Mouse (Mus musculus) yolk sac, embryonic 10.5 days (tissue): Measurements from ENCODE around the gene Gpr152.

Experiments used
- DNase-seq: peaks from one replicate; pipeline ENCODE4 v3.0.0-alpha.2; 2017; ENCODE audit warnings: low spot score

The Gpr152 gene

DNA sequence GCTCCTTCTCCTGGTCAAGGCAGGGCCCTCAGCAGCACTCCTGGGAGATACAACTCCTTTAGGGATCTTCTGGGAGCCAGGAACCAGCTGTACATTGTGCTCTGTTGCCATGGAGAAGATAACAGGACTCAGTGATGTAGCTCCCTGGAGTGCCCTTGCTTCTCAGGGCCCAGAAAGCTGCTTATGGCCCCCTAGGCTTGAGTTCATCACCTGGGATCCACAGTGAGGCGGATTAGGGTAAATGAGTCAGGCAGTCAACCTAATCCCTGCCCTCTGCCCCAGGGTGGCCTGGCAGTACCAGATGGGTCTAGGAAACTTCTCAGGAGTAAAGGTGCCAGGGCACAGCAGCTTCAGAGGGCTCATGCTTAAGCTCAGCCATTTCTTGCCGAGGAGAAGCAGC, at the start of gene Gpr152:
TSS of gene Gpr152 (plus strand) at position 342 of the 400 bp plus-strand sequence.
- no peak for DNase-seq

DNA sequence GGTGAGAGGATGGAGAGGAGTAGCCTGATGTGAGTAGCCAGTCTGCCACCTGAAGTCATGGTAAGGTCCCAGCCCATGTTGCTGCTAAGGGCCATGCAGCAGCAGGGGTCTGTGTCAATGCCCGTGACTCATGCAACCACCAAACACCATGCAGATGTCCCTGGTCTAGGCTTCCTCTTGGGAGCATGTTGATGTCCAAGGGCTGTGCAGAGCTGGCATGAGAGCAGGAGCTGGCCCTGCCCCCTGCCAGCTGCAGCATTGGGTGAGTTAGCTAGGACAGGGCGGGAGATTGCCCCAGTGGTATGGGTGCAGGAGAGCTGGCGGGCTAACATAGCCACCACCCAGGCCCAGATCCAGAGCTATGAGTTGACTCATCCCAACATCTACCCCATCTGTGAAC, 49.1 kb upstream of the Gpr152 start:
- DNase-seq = no peak

DNA sequence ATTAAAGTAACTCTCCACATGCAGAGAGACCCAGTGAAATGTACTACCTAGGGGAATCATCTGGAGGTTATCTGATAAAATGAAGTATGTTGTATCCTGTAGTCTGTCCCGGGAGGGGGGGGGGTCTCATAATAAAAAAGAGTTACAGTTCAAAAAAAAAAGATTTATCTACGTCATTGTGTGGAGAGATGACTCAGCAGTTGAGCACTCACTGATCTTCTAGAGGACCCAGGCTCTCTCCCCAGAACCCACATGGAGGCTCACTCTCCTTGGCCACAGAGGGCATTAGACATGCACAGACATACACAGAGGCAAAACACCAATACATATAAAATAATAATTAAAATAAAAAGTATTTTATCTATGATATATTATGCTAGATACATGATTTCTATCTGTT, 48.2 kb upstream of the Gpr152 start:
- DNase-seq = no peak

DNA sequence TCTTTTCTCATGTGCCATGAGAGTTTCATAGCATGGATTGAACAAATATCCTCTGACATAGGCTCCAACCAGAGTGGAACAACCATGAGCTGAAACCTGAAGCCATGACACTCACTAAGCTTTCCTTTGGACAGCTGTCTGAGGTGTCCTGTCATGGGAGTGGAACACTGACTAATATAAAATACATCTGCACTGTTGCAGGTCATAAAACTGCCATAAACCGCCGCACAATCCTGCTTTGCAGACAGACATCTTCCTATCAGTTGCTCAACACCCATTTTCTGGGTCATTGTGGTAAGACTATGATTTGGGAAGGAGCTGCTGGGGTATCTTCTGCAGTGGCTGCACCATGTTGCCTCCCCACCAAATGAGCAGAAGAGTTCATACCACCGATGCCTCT, 46.8 kb upstream of the Gpr152 start:
- no peak for DNase-seq

DNA sequence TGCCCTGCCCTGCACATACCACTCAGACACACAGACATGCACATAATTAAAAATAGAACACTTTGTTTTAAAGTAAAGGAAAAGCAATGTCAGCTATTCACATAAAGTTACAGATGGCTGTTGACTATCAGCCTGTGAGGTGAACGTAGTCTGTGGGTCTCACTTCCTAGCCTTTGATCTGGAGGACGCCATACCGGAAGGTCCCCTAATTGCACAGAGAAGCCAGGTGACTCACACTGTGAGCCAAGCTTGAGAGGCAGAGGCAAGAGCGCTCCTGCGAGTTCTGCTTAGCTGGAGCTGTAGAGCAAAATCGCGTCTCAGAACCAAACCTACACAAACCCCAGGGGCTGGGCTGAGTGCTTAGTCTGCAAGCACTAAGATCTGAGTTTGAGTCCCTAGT, 45.8 kb upstream of the Gpr152 start:
- no peak for DNase-seq

DNA sequence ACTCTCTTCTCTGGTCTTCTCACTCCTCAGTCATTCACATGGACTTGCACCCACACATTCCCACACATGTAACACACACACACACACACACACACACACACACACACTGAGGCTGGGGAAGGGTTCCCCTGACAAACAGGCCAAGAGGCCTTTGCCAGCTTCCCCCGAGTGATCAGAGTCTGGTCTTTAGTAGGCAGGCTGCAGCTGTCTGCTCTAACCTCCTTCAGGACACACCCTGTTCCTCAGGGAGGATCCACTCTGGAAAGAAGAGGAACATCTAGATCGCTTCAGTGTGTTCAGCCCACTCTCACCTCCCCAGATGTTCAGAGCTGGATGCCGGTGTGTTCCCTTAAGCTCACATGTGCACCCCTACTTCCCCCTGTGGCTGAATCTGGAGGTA, 45.2 kb upstream of the Gpr152 start:
- no peak for DNase-seq

DNA sequence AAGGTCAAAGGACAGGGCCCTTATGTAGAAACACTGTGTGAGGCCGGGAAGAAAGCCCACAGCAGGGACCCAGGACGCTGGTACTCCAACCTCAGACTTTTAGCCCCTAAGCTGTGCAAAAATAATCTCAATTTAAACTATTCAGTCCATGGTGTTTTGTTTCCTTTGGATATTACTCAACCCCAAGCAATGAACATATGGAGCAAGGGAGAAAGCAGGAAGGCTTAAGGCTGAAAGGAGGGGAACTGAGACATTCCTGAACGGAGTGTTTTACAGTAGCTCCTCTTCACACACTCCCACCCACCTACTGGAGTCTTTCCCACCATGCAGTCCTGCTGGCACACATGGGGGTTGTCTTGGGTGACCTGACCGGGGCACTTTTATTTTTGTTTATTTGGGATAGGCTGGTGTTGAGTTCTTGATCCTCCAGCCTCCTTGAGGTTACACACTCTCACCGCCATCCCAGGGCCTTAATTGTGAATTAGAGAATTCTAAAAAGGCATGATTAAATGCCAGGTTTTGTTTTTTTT, 44.7 kb upstream of the Gpr152 start:
- no peak for DNase-seq

DNA sequence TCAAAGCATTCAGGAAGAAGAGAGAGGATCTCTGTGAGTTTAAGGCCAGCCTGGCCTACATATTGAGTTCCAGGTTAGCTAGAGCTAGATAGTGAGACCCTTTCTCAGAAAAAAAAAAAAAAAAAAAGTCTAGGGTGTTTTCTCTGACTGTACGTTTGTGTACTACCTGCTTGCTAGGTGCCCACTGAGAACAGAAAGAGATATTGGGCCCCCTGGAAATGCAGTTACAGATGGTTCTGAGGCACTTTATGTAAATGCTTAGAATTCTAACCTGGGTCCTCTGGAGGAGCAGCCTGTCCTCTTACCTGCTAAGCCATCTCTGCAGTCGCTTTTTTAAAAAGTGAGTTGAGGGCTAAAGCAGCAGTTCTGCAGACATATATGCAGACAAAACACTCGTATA, 43.8 kb upstream of the Gpr152 start:
- no peak for DNase-seq

DNA sequence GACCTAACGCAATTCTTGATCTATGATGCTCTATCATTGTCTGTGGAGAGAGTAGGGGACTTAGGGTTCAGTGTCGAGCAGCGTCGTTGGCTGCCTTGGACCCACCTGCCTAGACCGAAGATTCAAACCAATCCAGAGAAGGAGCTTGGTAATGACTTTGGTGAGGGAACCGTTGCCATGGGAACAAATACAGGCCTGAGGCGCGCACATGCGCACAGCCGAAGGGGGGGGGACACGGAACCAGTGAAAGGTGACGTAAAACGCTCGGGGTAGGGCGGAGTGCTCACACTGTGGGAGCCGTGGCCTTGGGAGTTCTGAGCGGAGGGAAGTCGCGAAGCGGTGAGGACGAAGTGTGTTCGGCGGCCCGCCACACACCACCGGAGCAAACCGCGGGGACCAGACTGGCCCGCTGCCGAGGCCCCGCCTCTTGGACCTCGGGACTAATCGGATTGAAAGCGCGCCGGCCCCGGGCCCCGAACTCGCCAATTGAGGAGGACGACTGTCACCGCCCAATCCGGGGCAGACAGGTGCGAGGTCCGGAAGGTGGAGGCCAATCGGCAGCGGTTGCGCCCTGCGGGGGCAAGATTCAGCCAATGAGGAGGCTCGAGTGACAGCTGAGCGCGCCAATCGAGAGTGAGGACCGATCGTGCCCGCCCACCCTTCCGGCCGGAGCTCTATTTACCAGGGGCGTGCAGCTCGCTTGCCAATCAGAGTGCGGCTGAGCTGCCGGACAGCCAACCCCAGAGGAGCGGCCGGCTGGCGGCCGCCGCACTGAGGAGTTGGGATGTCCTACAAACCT, 42.7 kb upstream of the Gpr152 start, which contains the start of gene Cdk2ap2:
TSS of gene Cdk2ap2 (plus strand) at position 541 of the 799 bp plus-strand sequence.
- peak; percentile 100 for DNase-seq

DNA sequence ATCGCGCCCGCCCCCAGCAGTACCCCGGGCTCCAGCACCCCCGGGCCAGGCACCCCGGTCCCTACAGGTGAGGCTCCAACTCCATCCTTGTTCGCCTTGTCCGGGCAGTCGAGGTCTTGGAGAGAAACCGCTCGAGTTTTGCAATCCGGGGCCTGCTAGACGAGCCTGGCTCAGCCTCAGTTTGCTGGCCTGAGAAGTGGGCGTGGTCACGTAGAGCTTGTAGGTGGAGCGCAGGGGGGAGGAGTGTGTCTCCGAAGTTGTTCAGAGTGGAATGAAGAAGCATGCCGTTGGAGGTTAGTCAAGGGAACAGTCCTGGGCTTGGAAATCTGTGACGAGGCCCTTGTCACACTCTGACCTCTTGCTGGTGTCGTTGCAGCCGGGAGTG, 42.2 kb upstream of the Gpr152 start:
- peak; percentile 92 for DNase-seq

DNA sequence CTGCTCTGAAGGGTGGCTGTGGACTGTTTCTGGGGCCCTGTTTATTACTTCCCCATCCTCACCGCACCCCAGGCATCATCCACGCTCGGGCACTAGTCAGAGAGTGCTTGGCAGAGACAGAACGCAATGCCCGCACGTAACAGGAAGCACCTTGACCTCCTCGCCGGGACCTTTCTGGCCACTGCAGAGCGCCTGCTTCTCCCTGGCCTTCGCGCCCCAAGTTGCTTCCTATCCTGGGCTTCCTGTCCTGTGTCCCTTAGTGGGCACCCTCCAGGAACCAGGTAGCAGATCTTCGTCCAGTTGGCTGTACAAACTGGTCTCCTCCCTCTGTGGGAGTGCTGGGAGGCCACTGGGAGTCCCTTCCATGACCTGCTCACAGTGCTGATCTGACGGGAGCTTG, 41.2 kb upstream of the Gpr152 start:
- DNase-seq = no peak

DNA sequence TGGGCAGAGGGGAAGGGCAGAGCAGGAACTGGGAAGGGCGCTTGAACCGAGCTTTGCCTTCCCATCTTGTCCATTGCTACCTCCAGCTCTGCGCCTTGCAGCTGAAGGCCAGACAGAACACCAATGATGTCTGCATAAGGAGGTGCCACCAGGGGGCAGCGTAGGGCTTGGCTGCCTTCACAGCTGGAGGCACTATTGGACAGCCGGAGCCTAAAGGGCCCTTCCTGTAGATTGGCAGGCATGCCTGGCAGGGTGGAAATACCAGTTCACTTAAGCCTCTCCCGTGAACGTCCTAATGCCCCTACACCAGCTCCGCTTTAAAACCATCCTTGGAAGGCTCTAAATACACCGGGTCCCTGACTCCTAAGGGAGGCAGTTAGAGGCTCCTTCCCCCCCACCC, 40.5 kb upstream of the Gpr152 start:
- peak; percentile 80 for DNase-seq

DNA sequence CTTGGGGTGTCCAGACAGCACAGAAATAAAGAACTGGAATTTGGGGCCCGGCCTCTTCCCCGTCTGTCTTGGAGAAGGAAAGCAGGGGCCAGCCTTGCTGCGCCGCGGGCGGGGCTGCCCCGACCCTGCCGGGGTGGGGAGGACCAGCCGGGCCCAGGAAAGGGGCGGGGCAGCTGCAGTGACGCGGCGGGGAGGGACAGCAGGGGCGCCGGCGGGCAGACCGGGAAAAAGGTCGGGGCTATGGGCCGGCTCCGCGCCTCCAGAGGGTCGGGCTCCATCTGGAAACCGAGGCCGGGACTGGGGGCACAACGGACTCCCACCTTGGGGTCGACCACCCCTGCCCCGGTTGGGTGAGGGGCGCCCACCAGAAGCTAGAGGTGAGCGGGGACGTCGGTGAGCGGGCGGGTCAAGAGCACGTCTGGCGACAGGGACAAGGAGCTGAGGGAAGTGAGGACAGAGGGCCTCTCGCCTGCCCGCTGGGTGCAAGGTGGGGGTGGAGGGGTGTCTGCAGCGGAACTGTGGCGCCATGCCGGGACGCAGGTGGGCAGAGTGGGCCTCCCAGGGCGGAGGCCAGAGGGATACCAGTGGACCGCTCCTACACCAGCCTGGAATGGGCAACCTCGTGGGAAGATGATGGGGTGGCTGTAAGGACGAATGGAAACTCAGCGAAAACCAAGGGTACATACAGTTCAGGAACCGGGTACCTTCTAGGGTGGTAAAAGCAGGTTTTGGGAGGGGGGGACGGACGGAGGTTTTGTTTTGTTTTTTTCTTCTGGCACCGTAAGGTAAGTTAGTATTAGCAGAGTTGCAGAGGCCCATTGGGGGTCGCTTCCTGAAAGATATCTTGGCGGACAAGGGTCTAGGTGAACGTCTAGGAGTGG, 39.5 kb upstream of the Gpr152 start, which contains the start of gene Pitpnm1:
TSS of gene Pitpnm1 (plus strand) at position 162 of the 881 bp plus-strand sequence.
- DNase-seq = peak; percentile 73

DNA sequence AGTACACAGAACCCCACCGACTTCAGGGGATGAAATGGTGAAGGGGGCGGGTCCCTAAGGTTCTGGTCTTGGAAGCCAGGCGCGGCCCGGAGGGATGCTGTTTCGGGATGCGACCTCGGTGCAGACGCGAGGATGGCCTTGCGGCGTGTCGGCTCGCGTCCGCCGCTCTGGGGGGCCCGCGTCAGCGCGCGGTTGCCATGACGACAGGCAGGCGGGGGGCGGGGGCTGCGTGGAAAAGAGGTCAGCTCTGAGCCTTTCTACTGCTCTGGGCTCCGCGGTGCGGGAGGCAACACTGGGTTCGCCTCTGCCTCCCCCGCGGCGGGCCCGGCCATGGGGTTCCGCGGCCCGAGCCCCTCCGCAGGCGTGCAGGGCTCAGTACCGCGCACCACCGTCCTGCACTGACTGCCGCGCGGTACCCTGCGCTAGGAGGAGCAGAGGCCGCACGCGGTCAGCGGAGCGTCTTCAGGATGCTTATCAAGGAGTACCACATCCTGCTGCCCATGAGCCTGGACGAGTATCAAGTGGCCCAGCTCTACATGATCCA, 38.8 kb upstream of the Gpr152 start:
- DNase-seq = no peak

DNA sequence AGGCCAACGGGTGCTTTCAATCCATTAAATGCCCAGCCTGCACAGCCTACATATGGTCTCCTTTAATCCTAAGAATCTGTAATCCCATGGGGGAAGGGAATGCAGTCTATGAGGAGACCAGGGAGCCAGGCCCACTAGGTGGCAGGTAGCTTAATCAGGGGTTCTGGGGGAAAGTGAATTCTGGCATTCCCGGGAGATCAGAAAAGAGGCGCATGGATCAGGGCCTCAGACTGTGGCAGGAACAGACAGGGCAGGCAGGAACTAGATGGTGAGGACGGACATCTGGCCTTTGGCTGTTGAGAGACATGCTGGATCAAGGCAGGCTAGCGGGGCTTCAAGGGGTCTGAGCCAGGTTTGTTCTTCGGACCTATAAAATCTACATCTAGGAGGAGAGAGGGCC, 38.1 kb upstream of the Gpr152 start:
- no peak for DNase-seq

DNA sequence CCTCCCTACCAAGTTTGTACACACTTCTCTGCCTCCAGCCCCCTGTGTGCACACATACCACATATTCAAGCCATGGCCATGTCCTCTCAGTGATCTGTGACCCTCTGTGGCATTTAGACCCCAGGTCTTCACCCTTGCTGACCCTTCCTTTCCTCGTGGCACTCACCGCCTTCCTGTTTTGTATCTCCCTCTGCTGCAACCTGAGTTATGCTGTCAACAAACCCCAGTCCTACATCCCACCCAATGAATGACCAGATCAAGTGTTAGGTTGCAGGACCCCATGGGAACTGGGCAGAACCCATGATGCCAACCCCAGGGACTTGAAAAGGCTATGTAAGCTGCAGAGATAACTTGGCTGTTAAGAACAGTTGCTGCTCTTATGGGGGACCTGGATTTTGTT, 37.5 kb upstream of the Gpr152 start:
- no peak for DNase-seq

DNA sequence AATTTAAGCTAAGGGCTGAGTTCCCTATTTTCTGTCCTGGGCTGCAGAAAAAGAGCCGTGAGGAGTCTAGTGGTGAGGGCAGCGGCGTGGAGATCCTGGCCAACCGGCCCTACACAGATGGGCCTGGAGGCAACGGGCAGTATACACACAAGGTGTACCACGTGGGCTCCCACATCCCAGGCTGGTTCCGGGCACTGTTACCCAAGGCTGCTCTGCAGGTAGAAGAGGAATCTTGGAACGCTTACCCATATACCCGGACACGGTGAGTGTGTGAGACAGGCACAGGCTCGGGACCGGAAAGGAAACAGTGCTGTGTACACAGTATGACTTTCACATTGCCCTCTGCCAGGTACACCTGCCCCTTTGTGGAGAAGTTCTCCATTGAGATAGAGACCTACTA, 37.0 kb upstream of the Gpr152 start:
- DNase-seq = no peak

DNA sequence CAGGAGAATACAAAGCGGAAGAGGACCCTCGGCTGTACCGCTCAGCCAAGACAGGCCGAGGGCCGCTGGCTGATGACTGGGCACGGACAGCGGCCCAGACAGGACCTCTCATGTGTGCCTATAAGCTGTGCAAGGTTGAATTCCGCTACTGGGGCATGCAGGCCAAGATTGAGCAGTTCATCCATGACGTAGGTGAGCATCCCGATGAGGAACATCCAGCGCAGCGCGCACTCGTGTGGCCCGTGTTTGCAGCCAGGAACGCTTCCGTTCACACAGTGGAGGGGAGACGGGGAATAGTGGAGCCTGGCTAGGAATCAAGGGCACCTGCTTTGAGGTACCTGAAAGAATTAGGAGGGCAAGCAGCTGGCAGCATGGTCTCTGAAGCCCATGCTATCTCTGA, 36.3 kb upstream of the Gpr152 start:
- no peak for DNase-seq

DNA sequence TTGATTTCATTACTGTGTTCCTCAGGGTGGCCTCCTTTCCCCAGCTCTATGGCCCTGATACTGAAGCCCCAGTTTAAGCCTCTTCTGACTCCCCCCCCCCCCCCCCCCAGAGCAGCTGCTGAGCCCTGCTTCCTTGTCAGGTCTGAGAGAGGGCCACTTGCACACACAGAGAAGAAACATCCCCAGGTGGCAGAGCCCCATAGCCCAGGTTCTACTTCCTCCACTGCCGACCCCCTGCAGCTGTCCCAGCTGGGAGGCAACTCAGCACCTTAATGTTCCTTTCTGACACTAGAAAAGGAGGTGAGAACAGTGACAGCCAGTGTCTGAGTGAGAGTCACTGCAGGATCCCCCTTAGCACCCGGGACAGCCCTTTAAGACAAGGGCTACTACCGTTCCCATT, 35.8 kb upstream of the Gpr152 start:
- no peak for DNase-seq

DNA sequence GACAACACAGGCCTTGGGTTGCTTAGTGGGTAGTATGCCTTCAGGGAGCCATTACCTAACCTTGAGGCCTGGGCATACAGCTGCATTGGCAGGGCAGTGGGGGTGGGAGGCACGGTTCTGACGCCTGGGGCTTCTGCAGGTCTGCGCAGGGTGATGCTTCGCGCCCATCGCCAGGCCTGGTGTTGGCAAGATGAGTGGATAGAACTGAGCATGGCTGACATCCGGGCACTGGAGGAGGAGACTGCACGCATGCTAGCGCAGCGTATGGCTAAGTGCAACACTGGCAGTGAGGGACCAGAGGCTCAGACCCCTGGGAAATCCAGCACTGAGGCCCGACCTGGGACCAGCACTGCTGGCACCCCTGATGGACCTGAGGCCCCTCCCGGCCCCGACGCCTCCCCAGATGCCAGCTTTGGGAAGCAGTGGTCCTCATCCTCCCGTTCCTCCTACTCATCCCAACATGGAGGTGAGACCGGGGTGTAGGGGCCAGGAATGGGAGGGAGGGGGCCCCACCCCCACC, 34.9 kb upstream of the Gpr152 start:
- no peak for DNase-seq

DNA sequence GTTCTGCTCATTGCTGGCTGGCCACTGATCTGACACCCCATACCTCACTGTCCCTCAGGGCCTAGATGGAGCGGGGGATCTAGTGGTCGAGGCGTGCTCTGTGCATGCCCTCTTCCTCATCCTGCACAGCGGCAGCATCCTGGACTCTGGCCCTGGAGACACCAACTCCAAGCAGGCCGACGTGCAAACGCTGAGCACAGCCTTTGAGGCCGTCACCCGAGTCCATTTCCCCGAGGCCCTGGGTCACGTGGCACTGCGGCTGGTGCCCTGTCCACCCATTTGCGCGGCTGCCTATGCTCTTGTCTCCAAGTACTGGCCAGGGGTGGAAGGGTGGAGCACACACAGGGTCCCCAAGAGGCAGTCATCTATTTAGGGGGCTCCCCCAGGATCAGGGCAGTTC, 32.9 kb upstream of the Gpr152 start:
- no peak for DNase-seq

DNA sequence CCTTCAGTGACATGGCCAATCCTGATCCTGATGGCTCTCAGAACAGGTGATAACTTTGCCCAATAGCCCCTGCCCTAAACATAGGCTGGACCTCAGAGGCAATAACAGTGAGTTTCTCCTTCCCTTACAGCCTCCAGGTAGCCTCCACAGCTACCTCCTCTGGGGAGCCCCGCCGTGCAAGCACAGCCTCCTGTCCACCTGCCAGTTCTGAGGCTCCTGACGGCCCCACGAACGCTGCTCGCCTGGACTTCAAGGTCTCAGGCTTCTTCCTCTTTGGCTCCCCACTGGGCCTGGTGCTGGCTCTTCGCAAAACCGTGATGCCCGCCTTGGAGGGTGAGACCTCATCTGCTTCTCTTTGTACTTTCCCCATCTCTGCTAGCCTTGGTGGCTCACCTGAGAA, 31.1 kb upstream of the Gpr152 start:
- no peak for DNase-seq
